Mouse (Mus musculus): ENCODE measurements around the gene AI597479.
"Not testable (repeated sequence)": the region's sequence is repeated elsewhere in the genome, so short reads cannot be mapped to it uniquely, and the experiment has no call there.

The AI597479 gene

DNA sequence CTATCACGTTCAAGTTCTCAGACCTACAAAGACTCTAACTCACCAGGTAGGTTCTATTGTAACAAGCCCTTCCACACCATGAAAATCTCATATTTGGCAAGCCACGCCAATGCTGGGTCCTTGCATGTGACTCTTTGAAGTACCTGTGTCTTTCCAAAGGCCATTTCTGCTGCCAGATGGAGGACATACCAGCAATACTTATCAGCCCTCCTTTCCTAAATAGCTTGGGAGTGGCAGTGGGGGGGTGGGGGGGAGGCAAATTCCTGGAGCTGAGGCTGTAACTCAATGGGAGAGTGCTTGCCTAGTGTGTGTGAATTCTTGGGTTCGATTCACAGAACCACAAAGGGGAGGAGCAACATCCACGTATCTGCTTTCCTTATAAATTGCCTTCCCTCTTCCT is 26.2 kb downstream of the AI597479 start:
- no peak for DNase-seq (ENCODE audit: low read depth)

GRCm38 (mm10) chr1:43127196-43127595 is 28.7 kb downstream of the AI597479 start:
- no peak for DNase-seq (ENCODE audit: low read depth)

DNA sequence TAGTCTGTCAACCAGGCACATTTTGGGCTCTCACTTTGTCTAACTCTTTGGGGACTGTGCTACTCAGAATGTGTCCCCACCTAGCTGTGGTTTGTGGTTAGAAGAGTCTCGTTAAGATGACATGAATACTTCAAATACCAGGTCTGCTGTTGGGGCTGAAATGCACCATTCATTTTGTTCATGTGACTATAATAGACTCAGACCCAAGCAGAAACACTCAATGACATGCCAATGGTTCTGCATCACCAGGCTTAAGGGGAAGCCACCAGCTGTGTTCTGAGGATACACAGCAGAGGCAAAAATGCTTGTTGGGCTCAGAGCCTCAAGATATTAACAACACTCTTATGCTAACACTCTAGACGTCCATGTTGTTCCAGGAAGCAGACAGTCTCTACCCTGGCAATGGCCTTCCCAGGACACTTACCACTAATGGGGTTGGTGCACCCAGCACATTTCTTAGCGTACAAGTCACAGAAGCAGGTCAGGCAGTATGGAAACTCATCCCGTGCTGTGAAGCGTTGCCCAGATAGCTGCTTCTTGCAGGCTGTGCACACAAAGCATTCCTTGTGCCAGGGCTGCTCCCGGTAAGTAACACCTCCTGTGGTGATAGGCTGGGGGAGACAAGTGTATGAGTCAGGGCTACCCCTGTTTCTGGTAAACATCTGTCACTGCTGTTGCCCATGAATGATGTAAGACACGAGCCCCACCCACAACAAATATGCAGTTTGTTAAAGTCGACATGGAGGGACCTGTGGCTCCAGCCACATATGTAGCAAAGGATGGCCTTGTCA is 29.5 kb downstream of the AI597479 start:
- DNase-seq (ENCODE audit: low read depth) = peak; percentile 53

DNA sequence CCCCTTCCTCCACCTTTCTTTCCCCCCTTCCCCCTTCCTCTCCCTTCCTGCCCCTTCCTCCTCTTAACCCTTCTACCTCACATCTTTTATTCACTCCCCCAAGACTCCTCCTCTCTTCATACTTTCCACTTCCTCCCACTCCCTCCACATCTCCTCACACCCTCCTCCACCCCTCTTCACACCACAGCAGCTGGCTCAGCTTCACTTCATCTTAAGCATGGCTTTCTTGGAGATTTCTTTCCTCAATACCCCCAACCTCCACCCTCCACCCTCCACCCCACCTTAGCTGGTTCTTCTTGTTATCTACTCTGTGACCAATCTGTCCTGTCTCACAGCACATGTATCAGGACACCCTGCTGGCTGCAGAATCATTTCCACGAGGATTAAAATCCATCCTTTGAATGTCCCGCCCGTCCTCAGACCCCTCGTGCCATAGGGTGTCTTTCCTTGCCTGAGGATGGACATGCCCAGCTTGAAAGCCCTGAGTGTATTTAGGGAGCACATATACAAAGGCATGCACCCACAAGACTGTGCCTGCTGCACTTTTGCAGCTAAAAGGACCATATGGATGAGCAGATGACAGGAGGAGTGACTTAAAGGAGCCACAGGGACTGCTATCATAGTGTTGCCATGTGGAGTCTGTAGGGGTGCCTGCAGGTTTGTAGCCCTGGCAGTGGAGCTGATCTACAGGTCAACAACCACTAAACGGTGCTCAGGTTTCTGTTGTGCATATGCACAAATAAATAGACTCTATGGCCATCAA is 31.9 kb downstream of the AI597479 start:
- DNase-seq (ENCODE audit: low read depth) = no peak

DNA sequence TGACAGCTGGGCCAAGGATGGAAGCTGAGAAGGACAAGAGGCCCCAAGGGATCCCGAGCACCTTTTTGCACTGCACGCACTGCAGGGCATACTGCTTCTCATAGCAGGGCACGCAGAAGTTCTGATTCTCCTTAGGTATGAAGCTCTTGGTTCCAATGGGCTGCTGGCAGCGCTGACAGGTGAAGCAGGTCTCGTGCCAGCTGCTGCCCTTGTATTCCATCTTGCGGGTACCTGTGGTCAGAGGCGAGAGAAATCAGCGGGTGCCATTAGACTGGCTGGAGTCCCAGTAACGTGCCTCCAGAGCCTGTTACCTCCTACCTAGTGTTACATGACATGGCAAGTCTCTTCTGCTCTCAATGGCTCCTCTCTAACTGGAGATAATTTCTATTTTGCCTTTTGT is 33.1 kb downstream of the AI597479 start:
- no peak for DNase-seq (ENCODE audit: low read depth)

DNA sequence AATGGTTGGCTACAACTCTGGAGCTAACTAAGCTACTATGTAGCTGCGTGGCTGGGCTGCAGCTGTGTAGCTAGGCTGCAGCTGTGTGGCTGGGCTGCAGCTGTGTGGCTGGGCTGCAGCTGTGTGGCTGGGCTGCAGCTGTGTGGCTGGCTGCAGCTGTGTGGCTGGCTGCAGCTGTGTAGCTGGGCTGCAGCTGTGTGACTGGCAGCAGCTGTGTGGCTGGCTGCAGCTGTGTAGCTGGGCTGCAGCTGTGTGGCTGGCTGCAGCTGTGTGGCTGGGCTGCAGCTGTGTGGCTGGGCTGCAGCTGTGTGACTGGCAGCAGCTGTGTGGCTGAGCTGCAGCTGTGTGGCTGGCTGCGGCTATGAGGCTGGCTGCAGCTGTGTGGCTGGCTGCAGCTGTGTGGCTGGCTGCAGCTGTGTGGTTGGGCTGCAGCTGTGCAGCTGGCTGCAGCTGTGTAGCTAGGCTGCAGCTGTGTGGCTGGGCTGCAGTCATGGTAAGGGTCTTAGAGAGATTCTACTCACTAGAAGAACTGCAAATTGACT is 38.0 kb downstream of the AI597479 start:
- not testable (repeated sequence) for DNase-seq (ENCODE audit: low read depth)

GRCm38 (mm10) chr1:43137334-43137733 is 38.8 kb downstream of the AI597479 start:
- DNase-seq (ENCODE audit: low read depth) = no peak

DNA sequence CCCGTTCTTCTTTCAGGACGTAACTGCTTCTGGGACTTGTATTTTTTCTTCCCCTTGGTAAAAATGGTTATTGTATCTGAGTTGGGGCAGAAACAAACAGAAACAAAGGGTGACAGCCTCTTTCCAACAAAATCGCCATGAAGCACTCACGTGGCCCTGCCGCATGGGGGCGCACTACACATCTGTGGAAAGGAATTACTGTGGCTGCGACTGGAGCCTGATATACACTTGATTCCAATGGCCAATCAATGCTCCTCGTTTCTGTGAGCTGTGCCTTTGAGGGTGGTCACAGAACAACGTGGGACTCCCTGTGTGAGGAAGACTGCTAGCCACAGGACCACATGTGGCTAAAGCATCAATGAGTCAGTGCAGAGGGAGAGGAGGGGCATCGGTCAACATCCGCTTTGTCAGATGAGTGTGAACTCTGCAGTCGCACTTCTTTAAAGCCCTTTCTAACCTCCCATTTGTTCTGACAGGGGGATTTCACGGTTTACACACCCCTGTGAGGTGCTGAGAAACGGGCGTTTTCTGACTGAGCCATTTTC is 39.8 kb downstream of the AI597479 start:
- no peak for DNase-seq (ENCODE audit: low read depth)

DNA sequence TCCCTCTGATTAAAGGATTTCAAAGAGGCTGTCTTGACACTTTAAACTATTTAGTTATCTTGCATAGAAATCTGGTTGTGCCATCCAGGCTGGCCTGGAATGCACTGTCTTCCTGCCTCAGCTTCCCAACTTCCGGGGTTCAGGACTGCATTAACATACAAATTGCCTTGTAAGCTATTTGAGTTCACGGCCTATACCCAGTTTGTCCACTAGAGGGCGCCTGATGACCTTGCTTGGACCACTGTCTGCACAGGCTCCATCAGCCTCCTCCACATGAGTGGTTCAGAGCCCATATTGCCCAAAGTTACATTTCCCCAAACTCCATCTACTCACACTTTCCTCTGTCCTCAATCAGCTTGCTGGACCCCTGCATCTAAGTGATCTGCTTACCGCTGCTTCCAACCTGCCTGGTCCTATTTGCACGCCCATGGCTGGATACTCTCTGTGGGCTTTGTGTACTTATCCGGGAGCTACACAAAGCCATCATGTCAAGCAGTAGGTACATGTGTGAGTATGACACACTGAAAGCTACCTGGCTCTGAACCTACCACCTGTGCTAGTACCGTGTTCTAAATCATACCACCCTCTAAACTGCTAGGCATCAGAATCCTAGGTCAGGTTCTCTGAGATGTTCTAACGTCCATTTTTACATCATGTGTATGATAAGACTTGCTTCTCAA is 41.2 kb downstream of the AI597479 start:
- DNase-seq (ENCODE audit: low read depth) = peak; percentile 82

- DNase-seq (ENCODE audit: low read depth) = no peak
Measured at GRCm38 (mm10) chr1:43141555-43141961, 43.0 kb downstream of the AI597479 start.

DNA sequence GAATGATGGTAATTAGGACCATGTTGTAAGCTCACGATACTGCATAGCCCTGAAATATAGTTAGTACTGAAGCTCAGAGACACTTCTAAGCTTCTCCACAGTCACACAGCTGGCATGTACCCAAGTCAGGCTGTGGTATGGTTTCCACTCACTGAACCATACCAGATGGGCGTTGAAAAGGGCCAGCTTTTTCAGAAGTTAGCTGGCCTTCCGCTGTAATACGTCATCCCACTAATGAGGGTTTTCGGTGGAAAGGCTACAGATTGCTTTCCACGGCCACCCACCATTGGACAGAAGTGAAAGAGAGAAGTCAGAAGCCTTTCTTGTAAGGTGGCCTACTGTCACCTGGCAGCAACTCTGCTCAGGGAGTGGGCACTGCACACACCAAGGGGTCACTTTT is 44.3 kb downstream of the AI597479 start:
- no peak for DNase-seq (ENCODE audit: low read depth)

- no peak for DNase-seq (ENCODE audit: low read depth)
Measured at GRCm38 (mm10) chr1:43143284-43143683, 44.8 kb downstream of the AI597479 start.

DNA sequence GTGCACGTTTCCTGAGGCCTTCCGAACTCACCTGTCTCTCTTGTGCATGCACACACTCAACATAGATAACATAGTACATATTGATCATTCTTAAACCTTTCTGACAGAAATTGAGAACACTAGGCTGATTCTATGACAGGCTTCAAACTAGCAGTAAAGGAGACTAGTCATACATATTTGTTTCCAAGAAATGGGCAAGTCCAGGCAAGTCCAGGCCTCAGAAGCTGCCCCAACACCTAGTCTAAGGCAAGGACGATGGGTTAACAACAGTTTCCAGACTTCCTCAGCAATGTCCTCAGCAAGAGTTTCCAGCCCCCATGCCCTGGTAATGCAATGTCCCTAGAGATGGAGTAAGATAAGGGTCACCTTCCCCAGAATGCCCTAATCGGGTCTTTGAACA is 45.3 kb downstream of the AI597479 start:
- DNase-seq (ENCODE audit: low read depth) = no peak

DNA sequence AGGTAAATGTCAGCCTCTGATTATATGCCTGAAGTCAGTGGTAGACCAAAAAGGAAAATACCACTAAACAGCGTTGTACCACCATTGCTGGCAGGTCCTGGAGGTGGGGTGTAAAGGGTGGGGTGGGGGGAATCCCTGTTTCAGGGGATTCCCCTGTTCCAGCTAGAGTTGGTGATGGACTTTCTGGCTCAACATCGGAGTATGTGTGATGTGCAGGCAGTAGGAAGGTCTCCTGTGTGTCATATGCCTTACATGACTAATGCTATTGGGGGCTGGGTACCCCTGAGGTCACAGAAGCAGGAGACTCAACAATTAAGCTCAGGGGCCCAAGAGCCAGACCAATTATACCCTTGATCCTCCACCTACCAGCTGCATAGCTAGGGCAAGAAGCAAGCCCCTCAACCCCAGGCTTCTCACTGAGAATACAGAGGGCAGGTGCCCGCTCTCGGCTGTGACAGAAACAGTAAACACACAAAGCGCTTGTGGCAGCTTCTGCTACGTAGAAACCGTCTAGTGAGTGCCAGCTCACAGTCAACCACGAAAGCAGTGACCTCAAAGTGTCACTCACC is 45.9 kb downstream of the AI597479 start:
- DNase-seq (ENCODE audit: low read depth) = no peak

DNA sequence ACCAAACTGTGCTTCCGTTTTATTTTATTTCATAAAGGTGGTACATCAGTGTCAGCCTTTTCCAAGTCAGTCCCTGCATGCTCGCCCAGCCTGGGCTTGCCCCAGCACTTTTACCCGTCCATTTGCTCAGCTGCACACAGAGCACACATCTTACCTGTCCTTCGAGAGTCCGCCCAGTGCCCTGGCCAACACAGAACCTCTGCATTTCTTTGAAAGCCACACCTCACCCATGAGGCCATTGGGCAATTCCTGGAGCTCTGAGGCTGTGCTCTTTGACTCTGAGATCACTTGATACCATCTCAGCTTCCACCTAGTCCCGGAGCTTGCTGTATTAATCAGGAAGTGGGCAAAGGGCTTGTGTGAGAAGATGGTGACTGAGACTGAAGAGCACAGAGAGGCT is 46.9 kb downstream of the AI597479 start:
- DNase-seq (ENCODE audit: low read depth) = no peak

DNA sequence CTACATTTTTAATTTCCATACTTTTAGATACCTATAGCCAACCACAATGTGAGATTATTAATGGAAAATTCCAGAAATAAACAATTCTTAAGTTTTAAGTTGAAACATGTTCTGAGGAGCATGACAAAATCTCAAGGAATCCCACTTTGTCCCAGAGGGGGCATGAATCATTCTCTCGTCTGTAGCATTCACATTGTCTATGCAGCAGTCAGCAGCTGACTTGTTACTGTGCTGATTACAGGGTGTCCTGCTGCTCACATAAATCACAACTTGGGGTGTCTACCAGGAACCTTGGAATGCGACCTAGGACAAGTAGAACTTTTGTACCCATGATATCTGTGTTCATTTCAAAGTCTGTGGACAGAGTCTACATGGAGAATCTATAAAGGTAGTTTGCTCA is 49.0 kb downstream of the AI597479 start:
- no peak for DNase-seq (ENCODE audit: low read depth)

- DNase-seq (ENCODE audit: low read depth) = no peak
Measured at GRCm38 (mm10) chr1:43150225-43150624, 51.7 kb downstream of the AI597479 start.

DNA sequence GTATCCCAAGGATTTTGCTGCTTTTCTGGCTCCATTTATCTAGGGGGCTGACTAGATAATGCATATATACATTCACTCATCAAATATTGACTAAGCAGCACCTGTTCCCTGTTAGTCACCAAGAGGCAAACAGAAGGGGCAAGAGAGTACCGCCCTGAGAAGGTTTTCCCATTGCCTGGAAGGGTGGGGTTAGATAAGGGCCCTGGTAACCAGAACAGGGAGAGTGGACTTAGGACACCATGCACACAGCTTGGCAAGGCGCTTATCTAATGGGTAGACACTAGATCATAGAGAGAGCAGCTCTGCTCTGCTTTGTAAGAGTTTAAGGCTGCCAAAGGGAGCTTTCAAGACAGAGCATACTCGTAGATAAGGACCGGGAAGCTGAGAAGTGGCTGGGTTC is 54.1 kb downstream of the AI597479 start:
- DNase-seq (ENCODE audit: low read depth) = no peak

- no peak for DNase-seq (ENCODE audit: low read depth)
Measured at GRCm38 (mm10) chr1:43153538-43153937, 55.0 kb downstream of the AI597479 start.

DNA sequence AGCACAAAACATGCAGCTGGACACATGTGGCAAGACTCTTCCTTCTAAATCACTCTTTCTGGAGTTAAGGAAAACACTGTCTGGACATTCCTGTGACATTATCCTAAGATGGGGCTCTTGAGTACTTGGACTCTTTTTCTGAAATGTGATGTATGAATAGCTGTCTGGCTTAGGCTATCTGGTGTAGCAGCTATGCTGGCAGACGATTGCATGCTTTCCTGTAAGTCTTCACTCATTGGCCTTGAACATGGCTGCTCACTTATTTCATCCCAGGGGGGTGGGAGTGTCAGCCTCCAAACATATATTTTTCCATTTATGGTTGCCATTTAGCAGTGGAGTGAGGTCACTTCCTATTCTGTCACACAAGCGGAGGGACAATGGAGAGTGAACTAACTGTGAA is 56.0 kb downstream of the AI597479 start:
- no peak for DNase-seq (ENCODE audit: low read depth)

DNA sequence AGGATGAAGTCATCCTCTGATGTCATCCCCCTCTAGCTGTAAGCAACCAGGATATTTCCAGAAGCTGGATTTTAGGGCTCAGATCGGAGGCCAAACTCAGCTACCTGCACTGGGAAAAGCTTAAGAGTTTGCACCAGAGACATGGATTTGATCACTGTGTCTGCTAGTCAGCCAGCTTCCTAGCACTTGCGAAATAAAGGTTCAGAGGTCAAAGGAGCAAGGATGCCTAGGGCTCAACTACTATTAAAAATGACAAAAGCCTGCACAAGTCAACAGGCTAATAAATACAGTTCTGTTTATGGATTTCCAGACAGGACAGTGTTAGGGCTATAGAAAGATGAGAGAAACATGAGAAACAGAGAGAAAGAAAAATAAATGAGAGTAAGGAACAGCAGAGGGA is 59.4 kb downstream of the AI597479 start:
- DNase-seq (ENCODE audit: low read depth) = no peak

DNA sequence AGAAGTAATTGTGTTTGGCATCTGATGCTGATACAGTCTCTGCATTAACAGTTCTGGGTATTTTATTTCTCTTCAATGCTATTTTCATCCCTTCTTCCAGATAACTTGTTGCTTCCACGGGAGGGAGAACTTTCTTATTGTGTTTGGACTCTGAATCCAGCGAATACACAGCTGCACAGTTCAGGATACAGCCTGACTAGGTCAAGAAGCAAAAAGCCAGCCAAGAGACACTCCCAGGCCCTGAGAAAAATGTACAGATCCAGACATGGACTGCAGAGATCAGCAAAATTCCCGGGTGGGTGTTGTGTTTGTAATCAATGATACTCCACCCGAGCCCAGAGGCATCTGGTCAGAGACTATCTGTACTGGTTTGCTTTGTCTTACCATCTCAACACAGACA is 60.9 kb downstream of the AI597479 start:
- DNase-seq (ENCODE audit: low read depth) = no peak
